Mouse (Mus musculus) liver, adult (tissue): Measurements from ENCODE around the gene Ggt5.

ENCODE experiments used
- GATA4 ChIP-seq: IDR thresholded peaks from 2 replicates; pipeline ENCODE4 v1.6.1; 2014; ENCODE audit warnings: mild to moderate bottlenecking, low read length; ENCODE audit not compliant: insufficient replicate concordance

Gene Ggt5

DNA sequence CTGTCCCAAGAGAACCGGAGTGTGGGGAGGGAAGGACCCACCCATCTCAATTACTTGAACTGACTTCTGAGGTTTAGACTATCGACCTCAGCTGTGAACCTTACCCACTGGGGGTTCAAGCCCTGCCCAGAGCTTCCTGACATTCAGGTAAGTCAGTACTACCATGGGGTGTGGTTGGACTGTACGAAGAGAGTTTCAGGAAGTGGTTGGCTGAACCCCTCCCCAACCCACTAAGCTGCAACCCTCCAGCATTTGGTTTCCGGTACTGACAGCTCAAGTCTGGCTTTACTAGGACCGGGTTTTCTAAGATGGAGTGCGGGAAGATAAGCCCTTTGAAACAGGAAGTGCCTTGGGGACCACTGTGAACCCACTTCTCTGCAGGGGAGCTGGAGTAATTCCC is 23.7 kb upstream of the Ggt5 start:
- TF ChIP-seq GATA4 = no peak

- TF ChIP-seq GATA4 = no peak
Measured at GRCm38 (mm10) chr10:75565906-75566305, 23.2 kb upstream of the Ggt5 start.

- no peak for TF ChIP-seq GATA4
Measured at GRCm38 (mm10) chr10:75566321-75566720, 22.8 kb upstream of the Ggt5 start.

GRCm38 (mm10) chr10:75568029-75568428 is 21.1 kb upstream of the Ggt5 start:
- no peak for TF ChIP-seq GATA4

- TF ChIP-seq GATA4 = no peak
Measured at GRCm38 (mm10) chr10:75568441-75568840, 20.7 kb upstream of the Ggt5 start.

DNA sequence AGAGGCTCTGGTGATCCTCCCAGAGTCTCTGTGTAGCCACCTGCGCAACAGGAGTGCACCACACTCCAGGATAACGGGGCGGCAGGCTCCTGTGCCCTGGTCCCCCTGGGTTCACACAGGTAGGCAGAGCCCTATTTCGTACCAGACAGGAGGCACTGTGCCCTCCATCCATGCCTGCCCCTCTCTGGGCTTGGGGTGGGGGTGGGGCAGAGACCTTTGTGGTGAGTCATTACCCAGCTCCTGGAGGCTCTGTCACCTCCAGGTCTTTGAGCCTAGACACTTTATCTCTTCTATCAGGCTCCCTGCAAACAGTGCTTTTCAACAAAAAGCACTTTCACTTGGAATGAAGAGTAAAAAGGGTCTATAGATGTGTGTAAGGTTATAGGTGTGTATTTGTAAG is 20.3 kb upstream of the Ggt5 start:
- no peak for TF ChIP-seq GATA4

DNA sequence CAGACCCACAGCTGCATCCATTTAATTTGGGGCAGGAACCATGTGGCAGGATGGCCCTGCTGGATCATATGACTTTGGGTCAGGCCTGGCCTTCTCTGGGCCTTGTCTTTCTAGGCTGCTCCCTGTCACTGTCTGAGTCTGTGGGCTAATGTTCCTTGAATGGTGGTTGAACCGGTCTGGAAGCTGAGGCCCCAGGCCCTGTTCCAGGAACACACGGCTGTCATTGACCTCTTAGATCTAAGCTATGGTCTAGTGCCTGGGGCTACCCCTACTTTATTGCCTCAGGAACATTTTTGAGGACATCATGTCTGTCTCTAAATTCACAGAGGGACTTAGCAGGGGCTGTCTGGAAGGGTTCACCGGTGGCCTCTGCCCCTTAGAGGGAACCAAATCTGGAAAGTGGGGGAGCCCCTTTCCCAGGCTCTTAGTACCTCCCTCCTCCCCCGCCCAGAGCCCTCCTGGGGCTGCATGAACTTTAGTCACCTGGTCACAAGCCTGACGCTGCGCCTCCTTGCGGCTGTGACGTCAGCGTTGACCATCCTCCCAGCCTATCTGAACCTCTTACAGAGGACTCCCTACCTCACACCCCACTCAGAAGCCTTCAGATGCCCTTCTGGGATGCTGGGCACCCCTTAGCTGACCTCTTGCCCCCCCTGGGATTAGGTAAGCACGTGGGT is 18.0 kb upstream of the Ggt5 start:
- TF ChIP-seq GATA4 = no peak

GRCm38 (mm10) chr10:75571937-75572336 is 17.2 kb upstream of the Ggt5 start:
- TF ChIP-seq GATA4 = no peak

GRCm38 (mm10) chr10:75573181-75573580 is 16.0 kb upstream of the Ggt5 start:
- no peak for TF ChIP-seq GATA4

DNA sequence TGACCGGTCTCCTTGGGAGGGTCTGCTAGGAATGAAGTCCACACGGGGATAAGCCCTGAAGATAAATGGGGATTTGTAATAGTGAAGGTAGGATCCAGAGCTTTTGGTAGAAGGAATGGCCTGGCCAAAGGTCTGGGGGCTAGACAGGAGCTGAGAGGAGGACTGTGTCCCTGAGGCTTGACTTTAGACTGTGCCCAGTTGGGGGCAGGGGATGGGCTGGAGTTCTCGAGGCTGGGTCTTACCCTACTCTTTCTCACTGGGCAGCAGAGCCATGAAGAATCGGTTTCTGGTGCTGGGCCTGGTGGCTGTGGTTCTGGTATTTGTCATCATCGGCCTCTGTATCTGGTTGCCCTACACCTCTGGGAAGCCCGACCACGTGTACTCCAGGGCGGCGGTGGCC is 15.2 kb upstream of the Ggt5 start:
- TF ChIP-seq GATA4 = no peak

DNA sequence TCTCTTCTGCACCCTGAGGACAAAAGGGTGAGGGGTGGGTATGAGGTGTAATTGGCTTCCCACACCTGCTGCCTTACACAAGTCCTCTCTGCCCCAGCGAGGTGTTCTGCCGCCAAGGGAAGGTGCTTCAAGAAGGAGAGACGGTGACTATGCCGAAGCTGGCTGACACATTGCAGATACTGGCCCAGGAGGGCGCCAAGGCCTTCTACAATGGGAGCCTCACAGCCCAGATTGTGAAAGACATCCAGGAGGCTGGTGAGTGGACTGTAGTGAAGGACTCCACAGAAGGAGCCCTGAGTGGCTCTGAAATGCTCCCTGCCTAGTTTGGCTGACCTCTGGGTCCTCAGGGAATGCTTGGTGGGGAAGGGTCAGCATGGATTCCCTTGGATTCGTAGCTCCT is 10.0 kb upstream of the Ggt5 start:
- TF ChIP-seq GATA4 = no peak

- no peak for TF ChIP-seq GATA4
Measured at GRCm38 (mm10) chr10:75585876-75586552, 3.1 kb upstream of the Ggt5 start.

DNA sequence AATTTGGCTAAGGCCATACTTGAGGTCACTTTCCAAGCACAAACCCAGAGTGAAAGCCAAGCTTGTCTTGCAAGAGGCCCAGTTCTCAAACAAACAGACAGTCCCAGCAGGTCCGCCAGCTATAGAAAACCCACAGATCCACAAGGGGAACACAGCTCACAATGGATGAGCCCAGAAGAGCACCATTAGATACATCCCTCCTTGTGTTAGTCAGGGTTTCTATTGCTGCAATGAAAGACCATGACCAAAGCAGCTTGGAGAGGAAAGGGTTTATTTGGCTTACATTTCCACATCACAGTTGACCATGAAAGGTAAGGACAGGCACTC is 2.6 kb upstream of the Ggt5 start:
- no peak for TF ChIP-seq GATA4

DNA sequence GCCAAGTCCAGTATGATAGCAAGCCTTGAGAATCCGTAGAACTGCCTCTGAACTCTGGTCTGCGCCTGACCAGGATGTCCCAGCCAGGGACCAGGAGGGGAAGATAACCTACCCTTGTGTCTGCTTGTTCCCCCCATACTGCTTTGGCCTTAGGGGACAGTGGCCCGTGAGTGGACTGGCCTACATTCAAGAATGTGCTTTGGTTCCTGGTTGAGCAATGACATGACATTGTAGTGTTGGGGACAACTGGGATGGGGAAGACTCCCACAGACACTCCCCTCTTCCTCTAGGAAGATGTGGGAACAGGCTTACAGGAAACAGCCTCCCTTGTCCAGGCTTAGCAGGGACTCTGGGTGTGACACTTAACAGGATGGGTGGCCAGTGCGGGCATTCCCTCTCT is 1.4 kb upstream of the Ggt5 start:
- TF ChIP-seq GATA4 = no peak; the same call in 1 of the 2 replicates

GRCm38 (mm10) chr10:75588336-75588735 is 804 bp upstream of the Ggt5 start:
- no peak for TF ChIP-seq GATA4

DNA sequence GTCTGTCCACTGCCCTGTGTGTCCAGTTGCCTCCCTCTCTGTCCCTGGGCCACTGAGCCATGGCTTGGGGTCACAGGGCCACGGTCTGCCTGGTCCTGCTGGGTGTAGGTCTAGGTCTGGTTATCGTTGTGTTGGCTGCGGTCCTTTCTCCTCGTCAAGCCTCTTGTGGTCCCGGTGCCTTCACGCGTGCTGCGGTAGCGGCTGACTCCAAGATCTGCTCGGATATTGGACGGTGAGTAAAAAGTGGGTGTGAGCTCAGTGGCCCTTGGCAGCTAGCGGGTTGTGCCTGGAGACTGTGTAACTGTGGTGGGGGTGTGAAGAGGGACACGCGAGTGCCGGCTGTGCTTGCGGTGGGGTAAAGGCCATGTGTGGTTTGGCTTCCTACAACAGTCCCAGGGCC is 511 bp downstream of the Ggt5 start:
- TF ChIP-seq GATA4 = no peak
